Mouse (Mus musculus) forebrain, embryonic 12.5 days (tissue): Measurements from ENCODE around the gene Sh2d2a. TPM values are rescaled to one million over a fixed set of nuclear protein-coding genes. Genes with fewer than 3 reads are reported as not detected.
"Not testable (repeated sequence)": the region's sequence is repeated elsewhere in the genome, so short reads cannot be mapped to it uniquely, and the experiment has no call there.

Experiments used
- ATAC-seq: fragments of 200-750 bp; cut with Nextera tagmentation; 2 replicates; pipeline ENCODE4 v1.8.0; 2017; ENCODE audit warnings: moderate TSS enrichment; ENCODE audit not compliant: low FRiP score
- H3K27ac ChIP-seq: fragments of 300-500 bp; sonication (generic); 2 replicates; pipeline ENCODE4 v1.5.1; 2016; ENCODE audit warnings: mild to moderate bottlenecking
- H3K27me3 ChIP-seq: fragments of 300-500 bp; sonication (generic); 2 replicates; pipeline ENCODE4 v1.6.1; 2016; ENCODE audit warnings: mild to moderate bottlenecking
- H3K36me3 ChIP-seq: fragments of 300-500 bp; sonication (generic); replicated peaks from 2 replicates; pipeline ENCODE4 v1.6.1; 2016; ENCODE audit warnings: mild to moderate bottlenecking
- H3K4me1 ChIP-seq: fragments of 300-500 bp; sonication (generic); 2 replicates; pipeline ENCODE4 v1.6.1; 2016
- H3K4me2 ChIP-seq: fragments of 300-500 bp; sonication (generic); 2 replicates; pipeline ENCODE4 v1.6.1; 2016; ENCODE audit warnings: mild to moderate bottlenecking, moderate library complexity
- H3K4me3 ChIP-seq: fragments of 300-500 bp; sonication (generic); replicated peaks from 2 replicates; pipeline ENCODE4 v1.5.1; 2016; ENCODE audit warnings: mild to moderate bottlenecking
- H3K9ac ChIP-seq: fragments of 300-500 bp; sonication (generic); 2 replicates; pipeline ENCODE4 v1.6.1; 2016; ENCODE audit warnings: mild to moderate bottlenecking
- H3K9me3 ChIP-seq: fragments of 300-500 bp; sonication (generic); 2 replicates; pipeline ENCODE4 v1.6.1; 2016
- WGBS: fragments of 180-500 bp; shearing (Covaris S2); methylation state at CpG from one replicate; pipeline ENCODE4 v1.1.7; 2016; 5-methylcytosine and 5-hydroxymethylcytosine counted together
- polyA plus RNA-seq: library from polyadenylated mRNA; unstranded; fragments of >200 nt; fragmentation: Nextera tagmentation; extraction: Ambion mirVana; gene quantifications from 2 replicates; pipeline ENCODE4 v1.2.1, GENCODE M21; 2016

Gene Sh2d2a
- polyA plus RNA-seq, 1 experiment from 2014 or later: not detected

- Histone ChIP-seq H3K4me2 (no peak overlapping the region), H3K27me3 (no peaks in the 10 kb centered on the region), H3K36me3 (no peaks in the 10 kb centered on the region), H3K9ac (no peak overlapping the region), H3K4me1 (no peaks in the 10 kb centered on the region), H3K9me3 (no peaks in the 10 kb centered on the region), H3K4me3 (no peak overlapping the region), H3K27ac (no peak overlapping the region)
- ATAC-seq: no peak
- 79% methylated on average over 3 of the region's 3 CpGs for WGBS
These were observed 53.2 kb downstream of the Sh2d2a start for GRCm38 (mm10) chr3:87899776-87900175.

DNA sequence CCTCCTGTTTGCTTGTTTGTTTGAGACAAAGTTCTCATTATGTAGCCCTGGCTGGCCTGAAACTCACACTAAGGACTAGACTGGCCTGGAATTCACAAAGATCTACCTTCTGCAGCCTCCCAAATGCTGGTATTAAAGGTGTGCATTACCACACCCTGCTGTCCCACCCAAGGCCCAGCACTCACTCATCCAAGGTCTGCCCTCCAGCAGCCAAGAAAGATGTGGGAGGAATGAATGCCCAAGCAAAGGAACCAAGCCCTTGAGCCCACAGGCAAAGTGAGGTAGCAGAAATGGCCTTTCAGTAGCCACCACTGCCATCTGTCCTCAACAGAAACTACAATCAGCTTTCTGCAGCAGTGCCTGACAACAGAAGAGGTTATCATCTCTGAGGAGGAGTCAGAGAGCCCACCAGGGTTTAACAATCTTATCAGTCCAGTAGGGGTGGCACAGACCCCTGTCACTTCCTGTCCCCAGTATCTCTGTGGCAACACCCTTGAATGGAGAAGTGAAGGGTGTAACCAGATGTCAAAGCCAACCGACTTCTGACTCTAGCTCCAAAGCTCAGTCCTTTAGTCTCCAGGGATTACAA, 54.6 kb downstream of the Sh2d2a start:
- Histone ChIP-seq H3K36me3 (no peaks in the 10 kb centered on the region), H3K27me3 (no peaks in the 10 kb centered on the region), H3K4me2 (no peak overlapping the region), H3K9ac (no peak overlapping the region), H3K27ac (no peak overlapping the region), H3K4me3 (no peak overlapping the region), H3K9me3 (no peaks in the 10 kb centered on the region), H3K4me1 (no peaks in the 10 kb centered on the region)
- ATAC-seq: no peak
- 59% methylated on average over 1 of the region's 1 CpGs for WGBS

DNA sequence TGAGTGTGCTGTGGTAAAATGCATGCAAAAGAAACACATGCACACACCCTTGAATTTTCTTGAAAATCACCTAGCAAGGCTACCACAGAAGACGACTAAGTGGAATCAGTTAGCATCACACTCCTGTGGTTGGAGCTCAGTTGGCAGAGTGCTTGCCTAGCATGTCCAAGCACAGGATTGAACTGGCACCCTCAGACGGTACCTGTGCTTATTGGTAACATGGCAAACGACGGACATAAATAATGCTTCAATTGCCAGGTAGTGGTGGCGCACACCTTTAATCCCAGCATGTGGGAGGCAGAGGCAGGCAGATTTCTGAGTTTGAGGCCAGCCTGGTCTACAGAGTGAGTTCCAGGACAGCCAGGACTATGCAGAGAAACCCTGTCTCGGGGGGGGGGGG, 55.4 kb downstream of the Sh2d2a start:
- not testable (repeated sequence) for H3K36me3 ChIP-seq, H3K4me2 ChIP-seq, H3K4me3 ChIP-seq, H3K9ac ChIP-seq, H3K9me3 ChIP-seq, H3K27ac ChIP-seq, H3K4me1 ChIP-seq, H3K27me3 ChIP-seq, ATAC-seq
- WGBS: 82% methylated on average over 6 of the region's 6 CpGs

DNA sequence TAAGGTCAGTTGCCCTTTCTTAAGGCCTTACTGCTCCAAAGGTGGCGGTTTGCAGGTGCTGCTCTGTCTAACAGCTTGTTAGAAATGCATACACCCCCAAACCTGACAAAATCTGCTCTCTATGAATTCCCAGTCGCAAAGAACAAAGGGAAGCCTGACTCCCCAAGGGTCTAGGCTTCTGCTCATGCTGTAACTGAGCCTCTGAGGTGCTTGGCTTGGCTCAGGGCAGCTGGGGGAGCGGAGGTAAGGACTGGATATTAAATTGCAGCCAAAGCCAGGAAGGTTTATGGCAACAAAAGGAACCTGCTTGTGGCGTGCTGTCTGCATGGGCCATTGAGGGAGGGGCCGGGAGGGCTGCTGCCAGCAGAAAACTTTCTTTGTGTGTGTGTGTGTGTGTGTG, 57.3 kb downstream of the Sh2d2a start:
- no peaks in the 10 kb centered on the region for H3K36me3 ChIP-seq
- no peaks in the 10 kb centered on the region for H3K9me3 ChIP-seq
- H3K4me2 ChIP-seq: no peak overlapping the region
- 48% methylated on average over 5 of the region's 5 CpGs for WGBS
- H3K4me3 ChIP-seq: no peak overlapping the region
- no peak overlapping the region for H3K27ac ChIP-seq
- H3K4me1 ChIP-seq: peaks cover 19% of the 10 kb centered on the region
- H3K9ac ChIP-seq: no peak overlapping the region
- H3K27me3 ChIP-seq: no peaks in the 10 kb centered on the region
- no peak for ATAC-seq

Other genes starting within 250 kb of the Sh2d2a start
- 25.9 and 29.5 TPM in 2 replicates for gene Arhgef11, start 229.2 kb upstream of the Sh2d2a start, polyA plus RNA-seq
- gene Lrrc71, start 98.1 kb upstream of the Sh2d2a start, polyA plus RNA-seq: 0.26 and 0.37 TPM in 2 replicates
- gene Ntrk1, start 51.6 kb upstream of the Sh2d2a start, polyA plus RNA-seq: 1.1 and 1.4 TPM in 2 replicates
- 0.65 and 1.0 TPM in 2 replicates for gene Insrr, start 49.8 kb upstream of the Sh2d2a start, polyA plus RNA-seq
- gene Pear1, start 22.4 kb upstream of the Sh2d2a start, polyA plus RNA-seq: 5.7 and 6.8 TPM in 2 replicates
- gene Prcc, start 38.9 kb downstream of the Sh2d2a start, polyA plus RNA-seq: 15.8 and 15.9 TPM in 2 replicates
- 251 and 295 TPM in 2 replicates for gene Hdgf, start 59.6 kb downstream of the Sh2d2a start, polyA plus RNA-seq
- gene Mrpl24, start 72.8 kb downstream of the Sh2d2a start, polyA plus RNA-seq: 75.8 and 86.1 TPM in 2 replicates
- gene Isg20l2, start 83.6 kb downstream of the Sh2d2a start, polyA plus RNA-seq: 80.5 and 88.2 TPM in 2 replicates
- 20.5 and 23.7 TPM in 2 replicates for gene Rrnad1, start 84.0 kb downstream of the Sh2d2a start, polyA plus RNA-seq
- 246 TPM in 2 replicates for gene Crabp2, start 101.9 kb downstream of the Sh2d2a start, polyA plus RNA-seq
- gene Nes, start 124.3 kb downstream of the Sh2d2a start, polyA plus RNA-seq: 148 and 162 TPM in 2 replicates
- gene Bcan, start 153.5 kb downstream of the Sh2d2a start, polyA plus RNA-seq: 1.7 and 3.6 TPM in 2 replicates
- not detected in 2 replicates for gene Hapln2, start 180.8 kb downstream of the Sh2d2a start, polyA plus RNA-seq
- 31.4 and 32.0 TPM in 2 replicates for gene Gpatch4, start 196.4 kb downstream of the Sh2d2a start, polyA plus RNA-seq
- gene Naxe, start 211.7 kb downstream of the Sh2d2a start, polyA plus RNA-seq: 121 and 132 TPM in 2 replicates
- gene Ttc24, start 231.5 kb downstream of the Sh2d2a start, polyA plus RNA-seq: 0.08 and 0.14 TPM in 2 replicates
- gene Iqgap3, start 235.2 kb downstream of the Sh2d2a start, polyA plus RNA-seq: 24.9 and 27.3 TPM in 2 replicates